Mouse (Mus musculus) C2C12 (cell line): ENCODE data around the gene Glod4. TPM values are rescaled to one million over a fixed set of nuclear protein-coding genes. Genes with fewer than 3 reads are reported as not detected.
A peak's percentile ranks its signal among the peaks of the same experiment; 100 is the strongest.

Experiments
- H3K27me3 ChIP-seq: one replicate; pipeline ENCODE4 v1.6.1; 2011; ENCODE audit not compliant: control insufficient read depth, insufficient read depth, insufficient read length
- H3K36me3 ChIP-seq: one replicate; pipeline ENCODE4 v1.6.1; 2011; ENCODE audit not compliant: control insufficient read depth, insufficient read depth
- H3K4me3 ChIP-seq: one replicate; pipeline ENCODE4 v1.5.1; 2011; ENCODE audit warnings: mild to moderate bottlenecking, control low read depth; ENCODE audit not compliant: poor library complexity, insufficient read depth, severe bottlenecking
- H3K79me2 ChIP-seq: one replicate; pipeline ENCODE4 v1.6.1; 2011; ENCODE audit not compliant: control insufficient read depth, insufficient read depth
- H3K79me3 ChIP-seq: one replicate; pipeline ENCODE4 v1.6.1; 2011; ENCODE audit warnings: low read depth, control low read depth
- H3ac ChIP-seq: one replicate; pipeline ENCODE3; 2011; ENCODE audit warnings: low read depth; ENCODE audit not compliant: control insufficient read depth, insufficient read length
- CEBPB ChIP-seq: IDR thresholded peaks from one replicate; pipeline ENCODE4 v1.6.1; 2011; ENCODE audit warnings: low read depth, mild to moderate bottlenecking, control low read depth, moderate library complexity
- CTCF ChIP-seq: IDR thresholded peaks from one replicate; pipeline ENCODE4 v1.5.1; 2011; ENCODE audit not compliant: control insufficient read depth, insufficient read depth, insufficient read length
- FOSL1 ChIP-seq: IDR thresholded peaks from one replicate; pipeline ENCODE4 v1.8.0; 2011; ENCODE audit warnings: mild to moderate bottlenecking, low read length; ENCODE audit not compliant: poor library complexity, insufficient read depth, severe bottlenecking
- MAX ChIP-seq: IDR thresholded peaks from one replicate; pipeline ENCODE4 v1.6.1; 2011; ENCODE audit warnings: mild to moderate bottlenecking, control low read depth
- MYOD1 ChIP-seq: IDR thresholded peaks from one replicate; pipeline ENCODE4 v1.6.1; 2011; ENCODE audit warnings: low read depth; ENCODE audit not compliant: control insufficient read depth, insufficient read length
- MYOG ChIP-seq: IDR thresholded peaks from one replicate; pipeline ENCODE4 v1.6.1; 2011; ENCODE audit not compliant: control insufficient read depth, insufficient read length; ENCODE audit errors: extremely low read depth
- USF1 ChIP-seq: IDR thresholded peaks from one replicate; pipeline ENCODE4 v1.6.1; 2011; ENCODE audit warnings: low read depth, mild to moderate bottlenecking, control low read depth, moderate library complexity
- polyA plus RNA-seq: library from polyadenylated mRNA; unstranded; fragments of >200 nt; fragmentation: generic; extraction: Trizol; gene quantifications from one replicate; pipeline ENCODE4 v1.2.1, GENCODE M21; 2012; ENCODE audit warnings: missing spikeins

Gene Glod4
- polyA plus RNA-seq, 1 experiment: 34.2 TPM

DNA sequence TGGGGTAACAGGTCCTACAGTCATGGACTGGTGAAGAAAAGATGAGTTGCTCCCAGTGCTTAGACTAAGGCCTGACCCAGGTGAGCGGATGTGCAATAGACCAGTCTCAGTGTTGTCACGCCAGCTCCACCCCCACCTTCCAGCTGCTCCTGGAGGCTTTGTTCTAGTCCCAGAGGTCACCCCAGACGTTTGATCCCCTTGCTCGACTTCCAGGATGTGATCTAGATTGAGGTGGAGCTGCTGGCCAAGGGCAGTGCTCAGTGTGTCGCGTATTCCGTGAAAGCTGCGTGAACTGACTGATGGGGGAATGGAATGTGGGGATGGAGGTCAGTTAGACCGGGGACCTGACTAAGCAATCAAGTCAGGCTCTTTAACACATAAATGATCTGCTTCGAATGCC is 43.8 kb upstream of the Glod4 start:
- TF ChIP-seq MAX (no peak), MYOD1 (peak; percentile 47)
- Histone ChIP-seq H3K4me3 (no peak overlapping the region), H3ac (no peak overlapping the region), H3K79me3 (peaks cover 34% of the 10 kb centered on the region), H3K27me3 (no peaks in the 10 kb centered on the region), H3K36me3 (no peaks in the 10 kb centered on the region), H3K79me2 (peaks cover 69% of the 10 kb centered on the region)

GRCm38 (mm10) chr11:76286534-76287126 is 43.1 kb upstream of the Glod4 start:
- H3K27me3 ChIP-seq: no peaks in the 10 kb centered on the region
- H3K36me3 ChIP-seq: no peaks in the 10 kb centered on the region
- H3ac ChIP-seq: no peak overlapping the region
- TF ChIP-seq USF1 (no peak), FOSL1 (peak; percentile 65), MYOG (no peak), CEBPB (peak; percentile 71), MAX (peak; percentile 71), MYOD1 (peak; percentile 81), CTCF (no peak)
- peaks cover 68% of the 10 kb centered on the region for H3K79me2 ChIP-seq
- H3K4me3 ChIP-seq: no peak overlapping the region
- peaks cover 32% of the 10 kb centered on the region for H3K79me3 ChIP-seq

- Histone ChIP-seq H3K4me3 (no peak overlapping the region), H3K79me3 (peaks cover 30% of the 10 kb centered on the region), H3K79me2 (peaks cover 60% of the 10 kb centered on the region), H3K36me3 (no peaks in the 10 kb centered on the region), H3K27me3 (no peaks in the 10 kb centered on the region), H3ac (no peak overlapping the region)
- no peak for TF ChIP-seq USF1
- TF ChIP-seq MYOG: no peak
- TF ChIP-seq FOSL1: peak; percentile 66
- peak; percentile 52 for TF ChIP-seq MYOD1
- TF ChIP-seq MAX: peak; percentile 17
These were observed 42.0 kb upstream of the Glod4 start for GRCm38 (mm10) chr11:76285431-76286075.

DNA sequence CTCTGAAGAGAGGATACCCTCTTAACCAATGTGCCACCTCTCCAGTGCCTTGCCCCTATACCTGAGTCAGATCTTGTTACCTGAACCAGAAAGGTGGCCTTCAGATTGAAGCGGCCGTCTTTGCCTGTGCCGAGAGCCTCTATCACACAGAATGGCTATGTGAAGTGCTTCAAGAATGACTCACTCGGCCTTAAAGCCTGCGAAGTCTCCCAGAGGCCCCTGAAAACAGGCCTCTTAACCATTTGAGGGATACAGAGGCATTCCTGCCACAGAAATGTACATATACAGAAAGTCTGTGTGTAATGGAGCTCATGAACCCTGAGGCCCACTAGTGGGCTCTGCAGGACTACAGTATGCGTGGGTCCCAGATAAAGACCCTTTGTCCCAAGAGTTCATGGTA is 40.3 kb upstream of the Glod4 start:
- no peaks in the 10 kb centered on the region for H3K27me3 ChIP-seq
- peaks cover 43% of the 10 kb centered on the region for H3K79me2 ChIP-seq
- peaks cover 25% of the 10 kb centered on the region for H3K79me3 ChIP-seq
- peaks cover 3% of the 10 kb centered on the region for H3K36me3 ChIP-seq
- TF ChIP-seq CEBPB (no peak), MYOD1 (no peak), MYOG (no peak), CTCF (no peak), MAX (no peak), USF1 (no peak), FOSL1 (no peak)
- H3ac ChIP-seq: no peak overlapping the region
- H3K4me3 ChIP-seq: no peak overlapping the region

GRCm38 (mm10) chr11:76279971-76280370 is 36.4 kb upstream of the Glod4 start:
- peaks cover 32% of the 10 kb centered on the region for H3K79me2 ChIP-seq
- no peak overlapping the region for H3ac ChIP-seq
- TF ChIP-seq FOSL1 (no peak), MYOG (no peak), MYOD1 (no peak), CTCF (no peak), CEBPB (no peak), USF1 (no peak), MAX (no peak)
- H3K4me3 ChIP-seq: no peak overlapping the region
- no peaks in the 10 kb centered on the region for H3K27me3 ChIP-seq
- H3K36me3 ChIP-seq: peaks cover 5% of the 10 kb centered on the region
- peaks cover 18% of the 10 kb centered on the region for H3K79me3 ChIP-seq
